Mouse (Mus musculus) gastrocnemius, postnatal 14 days (tissue): ENCODE results near the gene Caprin1. TPM values are rescaled to one million over a fixed set of nuclear protein-coding genes. Genes with fewer than 3 reads are reported as not detected.

ENCODE experiments used
- DNase-seq: peaks from one replicate; pipeline ENCODE4 v3.0.0; 2021; ENCODE audit warnings: mixed read lengths
- intact Hi-C: fragments of 180-260 bp; cut with DNase I; formaldehyde crosslinking; loops from one replicate; pipeline ENCODE4 v1.15.1; 2025; ENCODE audit warnings: low total_unique reads
- total RNA-seq, 2 experiments: library from RNA; stranded (reverse); gene quantifications; 2 replicates each; pipeline ENCODE4 v1.2.3; 2021

Gene Caprin1
- total RNA-seq, 2 experiments from 2014 or later = 155 to 162 TPM

DNA sequence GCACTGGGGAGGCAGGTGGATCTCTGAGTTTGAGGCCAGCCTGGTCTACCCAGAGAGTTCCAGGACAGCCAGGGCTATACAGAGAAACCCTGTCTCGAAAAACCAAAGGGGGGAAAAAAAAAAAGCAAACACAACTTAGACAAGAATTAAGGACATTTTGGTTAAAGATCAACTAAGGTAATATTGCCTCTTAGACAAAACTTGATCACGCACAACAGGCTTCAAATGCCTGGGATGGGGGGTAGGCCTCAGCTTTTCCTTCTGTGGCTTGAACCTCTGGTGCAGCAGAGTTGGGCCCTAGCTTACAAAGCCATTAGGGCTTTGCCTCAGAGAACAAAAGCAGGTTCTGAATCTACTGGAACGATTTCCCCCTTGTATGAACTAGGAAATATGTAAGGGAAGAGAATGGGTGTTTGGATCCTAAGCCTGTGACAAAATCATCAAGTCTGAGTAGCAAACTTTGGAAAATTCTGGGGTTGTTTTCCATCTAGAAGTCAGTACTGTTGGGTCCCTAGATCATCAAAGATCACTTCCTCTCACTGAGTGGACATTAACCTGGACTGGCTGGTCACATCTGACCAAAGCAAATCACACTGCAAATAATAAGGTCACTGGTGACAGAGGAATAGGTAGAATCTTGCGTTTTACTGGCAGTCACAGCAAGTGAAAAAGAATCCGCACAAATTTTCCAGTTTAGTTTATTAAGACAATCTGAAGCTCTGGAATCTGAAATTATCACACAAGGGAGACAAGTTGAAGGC, 6.5 kb upstream of the Caprin1 start:
- no peak for DNase-seq
- intact Hi-C loops = no loop called here

DNA sequence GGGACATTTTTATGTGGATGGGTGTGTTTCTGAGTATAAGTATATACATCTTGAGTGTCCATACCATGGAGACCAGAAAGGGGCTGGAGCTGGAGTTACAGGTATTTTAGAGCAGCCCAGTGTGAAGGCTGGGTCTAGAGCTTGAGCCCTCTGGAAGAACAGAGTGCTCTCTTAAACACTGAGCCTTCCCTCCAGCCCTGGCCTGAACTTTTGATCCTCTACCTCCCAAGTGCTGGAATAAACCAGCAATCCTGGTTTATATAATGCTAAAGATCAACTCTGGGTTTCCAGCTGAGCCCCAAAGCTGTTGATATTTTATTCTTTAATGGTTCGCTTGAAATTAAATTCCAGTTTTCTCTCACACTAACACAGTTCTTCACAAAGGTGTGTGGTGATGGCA, 5.0 kb upstream of the Caprin1 start:
- no peak for DNase-seq
- intact Hi-C loops = no loop called here

DNA sequence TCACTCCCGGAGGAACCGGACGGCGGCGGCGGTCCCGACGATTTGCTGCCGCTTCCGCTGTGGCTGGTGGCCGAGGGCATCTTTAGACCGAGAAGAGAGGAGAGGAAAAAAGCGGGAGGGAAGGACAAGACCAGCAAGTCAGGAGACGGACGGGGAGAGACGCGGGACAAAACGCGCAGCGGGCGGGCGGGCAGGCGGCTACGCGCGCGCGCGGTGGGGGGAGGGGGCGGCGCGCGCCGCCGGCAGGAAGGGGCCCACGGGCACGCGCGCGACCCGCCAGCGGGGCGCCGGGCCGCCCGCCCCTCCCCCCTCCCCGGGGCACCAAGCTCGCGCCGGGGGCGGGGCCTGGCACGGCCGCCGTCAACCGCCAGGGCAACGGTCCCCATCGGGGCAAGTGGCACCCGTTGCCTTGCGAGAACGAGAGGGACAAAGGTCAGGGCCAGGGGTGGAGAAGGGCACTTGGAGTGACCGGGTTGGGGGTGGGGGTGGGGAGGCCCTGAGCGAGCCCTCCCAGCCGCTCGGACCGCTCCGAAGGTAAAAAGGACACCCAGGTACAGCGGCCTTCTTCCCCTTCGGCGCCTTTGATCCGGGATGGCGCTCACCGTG, 485 bp downstream of the Caprin1 start:
- DNase-seq = peak; percentile 82

DNA sequence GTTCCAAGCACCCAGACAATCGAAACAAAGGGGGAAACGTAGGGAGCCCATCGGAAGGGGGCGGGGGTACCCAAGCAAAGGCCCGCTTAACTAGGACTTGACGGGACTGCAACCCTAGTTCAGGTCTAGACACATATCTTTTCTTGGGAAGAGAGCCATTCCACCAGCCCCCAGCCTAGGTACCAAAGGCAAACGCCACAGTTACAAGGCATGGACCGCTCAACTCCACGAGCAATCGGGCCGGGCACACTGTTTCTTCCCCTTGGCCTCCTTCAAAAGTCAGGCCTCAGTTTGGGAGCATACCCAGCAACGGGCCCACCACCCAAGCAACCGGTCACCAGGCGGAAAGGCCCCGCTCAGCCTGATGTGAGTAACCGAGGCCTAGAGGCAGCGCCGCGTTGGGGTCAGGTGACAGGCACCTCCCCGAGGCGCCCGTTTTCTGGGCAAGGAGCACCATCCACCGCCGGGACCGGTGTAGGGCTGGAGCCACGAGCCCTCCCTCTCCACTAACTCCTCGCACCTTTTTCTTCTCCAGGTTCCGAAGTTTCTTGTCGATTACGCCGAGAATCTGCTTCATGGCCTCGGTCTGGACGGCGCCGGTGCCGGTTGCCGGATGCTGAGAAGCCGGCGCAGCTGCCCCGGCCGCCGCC, 1.1 kb downstream of the Caprin1 start:
- DNase-seq = peak; percentile 55
- intact Hi-C loops = no loop called here

More for the DNA sequence above, 485 bp downstream of the Caprin1 start:
- intact Hi-C loops = no loop called here

DNA sequence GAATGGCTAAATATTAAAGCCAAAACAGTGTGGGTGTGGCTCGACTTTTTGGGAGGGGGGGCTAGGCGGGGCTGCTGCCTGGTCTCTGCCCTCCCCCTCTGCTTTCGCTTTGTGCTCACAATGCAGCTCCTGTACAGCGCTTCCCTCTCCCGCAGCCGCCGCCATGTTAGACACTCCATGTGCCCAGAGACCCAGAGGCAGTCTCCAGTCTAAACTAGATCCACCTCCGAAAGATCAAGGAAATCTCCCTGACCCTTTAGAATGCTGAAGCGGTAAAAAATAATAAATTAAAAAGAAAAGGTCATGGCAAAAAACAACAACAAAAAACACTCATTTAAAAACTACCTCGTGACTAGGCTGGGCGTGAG, 1.6 kb downstream of the Caprin1 start:
- peak; percentile 62 for DNase-seq
- intact Hi-C loops = no loop called here

DNA sequence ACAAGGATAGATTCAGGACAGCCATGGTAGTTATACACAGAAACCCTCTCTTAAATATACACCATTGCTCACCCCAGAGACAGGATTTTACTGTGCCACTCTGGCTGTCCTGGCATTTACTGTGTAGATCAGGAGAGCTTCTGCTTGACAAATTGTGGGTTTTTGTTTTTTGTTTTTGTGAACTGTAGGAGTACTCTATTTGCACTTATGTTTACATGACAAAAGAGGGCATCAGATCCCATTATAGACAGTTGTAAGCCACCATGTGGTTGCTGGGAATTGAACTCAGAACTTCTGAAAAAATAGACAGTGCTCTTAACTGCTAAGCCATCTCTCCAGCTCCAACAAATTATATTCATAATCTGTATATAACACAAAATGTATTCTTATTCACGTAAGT, 5.4 kb downstream of the Caprin1 start:
- intact Hi-C loops = no loop called here
- DNase-seq = no peak

DNA sequence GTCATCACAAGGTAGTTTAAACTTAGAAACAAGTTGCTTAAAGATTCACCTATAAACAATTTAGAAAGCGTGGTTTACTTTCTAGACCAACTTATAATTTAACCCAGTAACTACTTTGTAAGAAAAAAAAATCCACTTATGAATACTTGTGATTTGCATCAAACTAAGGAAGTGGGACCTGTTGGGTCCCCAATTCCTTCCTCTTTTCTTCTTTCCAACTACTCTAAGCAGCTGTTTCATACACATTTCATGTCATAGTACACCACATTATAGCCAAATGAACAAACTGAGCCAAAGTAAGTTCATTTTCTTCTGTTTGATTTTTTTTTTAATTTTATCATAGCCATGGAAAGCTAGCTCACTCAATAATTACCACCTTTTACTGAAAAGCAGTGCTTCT, 11.7 kb downstream of the Caprin1 start:
- intact Hi-C loops = no loop called here
- no peak for DNase-seq

DNA sequence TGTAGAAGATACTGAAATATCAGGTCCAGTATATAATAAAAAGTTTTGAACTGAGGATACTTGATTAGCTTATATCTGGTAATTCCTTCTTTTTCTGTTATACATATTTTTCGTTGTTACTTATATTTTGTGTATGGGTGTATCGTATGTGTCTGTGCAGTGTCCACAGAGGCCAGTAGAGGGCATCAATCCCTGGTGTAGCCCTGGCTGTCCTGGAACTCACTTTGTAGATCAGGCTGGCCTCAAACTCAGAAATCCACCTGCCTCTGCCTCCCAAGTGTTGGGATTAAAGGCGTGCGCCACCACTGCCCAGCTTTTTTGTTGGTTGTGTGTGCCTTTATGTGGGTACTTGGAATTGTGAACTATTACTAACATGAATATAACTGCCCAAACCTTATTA, 12.8 kb downstream of the Caprin1 start:
- intact Hi-C loops = no loop called here
- DNase-seq = no peak

DNA sequence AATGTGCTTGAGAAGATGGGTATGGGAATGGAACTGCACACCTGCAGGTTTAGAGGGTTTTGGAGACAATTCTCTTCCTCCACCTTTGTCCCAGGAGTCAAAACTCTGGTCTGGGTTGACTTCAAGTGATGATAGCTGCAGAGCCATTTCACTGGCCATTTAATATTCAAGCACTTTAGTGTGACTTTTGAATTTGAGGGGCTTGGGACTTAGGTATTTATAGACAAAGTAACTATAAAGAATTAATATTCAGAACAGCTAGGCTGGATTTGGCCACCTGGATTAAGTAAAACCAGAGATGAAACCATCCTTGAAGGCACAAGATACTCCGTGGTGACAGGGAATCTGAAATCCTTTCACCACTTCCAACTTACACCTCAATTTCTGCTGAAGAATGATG, 35.0 kb downstream of the Caprin1 start:
- intact Hi-C loops = no loop called here
- DNase-seq = no peak

DNA sequence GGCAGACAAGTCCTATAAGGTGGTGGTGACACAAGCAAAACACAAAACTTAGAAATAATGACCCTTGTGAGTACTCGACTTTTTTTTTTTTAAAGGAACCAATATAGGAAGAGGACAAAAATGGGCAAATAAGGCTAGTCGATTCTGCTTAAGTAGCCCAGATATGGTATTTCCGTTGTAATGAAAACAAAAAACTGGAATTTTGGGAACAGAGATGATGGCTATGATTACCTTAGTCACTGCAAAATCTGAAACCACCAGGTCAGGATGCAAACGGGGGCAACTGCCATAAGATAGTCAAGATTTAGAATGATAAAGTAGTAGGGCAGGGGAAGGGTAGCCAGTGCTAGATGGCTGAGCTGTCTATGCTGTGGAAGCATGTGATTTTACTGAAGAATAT, 35.5 kb downstream of the Caprin1 start:
- DNase-seq = no peak
- intact Hi-C loops = no loop called here

DNA sequence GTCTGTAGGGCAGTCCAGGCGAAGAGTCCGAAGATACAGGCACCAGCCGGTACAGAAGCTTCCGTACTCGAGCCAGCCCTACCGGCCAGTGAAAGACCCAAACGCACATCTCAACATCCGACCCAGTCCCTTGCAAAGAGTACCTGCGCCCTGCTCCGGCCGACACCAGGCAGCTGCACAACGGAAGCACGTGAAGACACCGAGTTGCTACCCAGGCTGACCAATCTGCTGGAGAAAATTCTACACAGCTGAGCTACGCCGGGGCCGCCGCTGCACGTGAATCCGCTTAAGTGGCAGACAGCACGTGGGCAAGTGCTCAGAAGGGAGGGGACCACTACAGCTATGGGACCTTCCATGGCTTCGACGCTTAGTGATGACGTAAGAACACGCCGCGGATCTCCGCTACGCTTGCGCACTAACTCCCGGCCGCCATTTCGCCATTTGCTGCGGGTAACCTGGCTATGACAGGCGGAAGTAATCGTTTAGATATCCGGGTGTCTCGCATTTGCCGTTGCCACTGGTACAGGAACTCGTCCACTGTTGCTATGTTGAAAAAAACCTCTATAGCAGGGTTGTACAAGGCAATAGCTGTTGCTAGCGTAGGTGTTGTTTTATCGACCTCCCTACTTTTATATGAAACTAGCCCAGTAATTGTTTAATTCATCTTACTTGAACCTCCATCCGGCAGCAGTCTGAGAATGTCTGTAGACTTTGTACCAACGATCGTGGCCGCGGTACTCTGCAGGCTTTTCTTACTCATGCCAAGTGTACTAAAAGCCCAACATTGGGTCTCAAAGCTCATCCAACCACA, 36.3 kb downstream of the Caprin1 start, which contains the start of gene Nat10:
TSS of gene Nat10 (minus strand) at position 365 of the 811 bp plus-strand sequence.
- peak; percentile 97 for DNase-seq
- intact Hi-C loops = no loop called here

DNA sequence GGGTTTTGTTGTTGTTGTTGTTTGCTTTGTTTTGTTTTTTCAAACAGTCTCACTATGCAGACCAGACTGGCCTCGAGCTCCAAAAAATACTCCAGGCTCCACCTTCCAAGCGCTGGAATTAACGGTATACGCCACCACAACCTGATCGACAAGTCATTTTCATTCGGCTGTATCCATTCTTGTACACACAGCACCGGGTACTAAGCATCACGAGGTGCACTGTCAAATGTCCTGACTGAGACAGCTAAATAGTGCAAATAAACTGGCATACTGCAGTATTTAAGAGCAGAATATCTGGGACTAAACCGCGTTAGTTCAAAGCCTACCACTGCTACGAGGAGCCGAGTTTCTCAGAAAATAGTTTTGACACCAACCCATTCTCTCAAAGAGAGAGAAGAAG, 37.0 kb downstream of the Caprin1 start:
- intact Hi-C loops = no loop called here
- DNase-seq = no peak

DNA sequence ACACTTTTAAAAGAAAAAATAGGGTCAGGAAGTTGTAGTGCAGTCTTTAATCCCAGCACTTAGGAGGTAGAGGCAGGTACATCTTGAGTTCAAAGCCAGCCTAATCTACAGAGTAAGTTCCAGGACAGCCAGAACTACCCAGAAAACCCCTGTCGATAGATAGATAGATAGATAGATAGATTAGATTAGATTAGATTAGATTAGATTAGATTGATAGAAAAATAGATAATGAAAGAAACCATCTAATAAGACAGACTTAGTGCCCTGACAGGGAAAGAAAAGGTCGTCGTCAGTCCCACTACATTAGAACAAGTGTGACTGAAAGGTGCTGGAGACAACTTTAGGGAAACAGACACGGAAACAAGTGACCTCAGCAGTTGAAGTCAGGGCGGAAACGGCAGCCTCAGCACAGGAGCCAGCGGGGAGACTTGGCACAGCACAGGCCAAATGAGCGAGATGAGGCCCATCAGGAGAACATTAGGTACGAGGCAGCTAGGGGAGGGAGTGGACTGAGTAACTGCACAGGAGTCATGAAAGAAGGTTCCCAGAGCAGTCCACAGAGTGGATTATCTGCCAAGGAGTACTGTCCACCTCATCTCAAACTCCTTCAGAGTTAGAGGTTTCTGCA, 41.9 kb downstream of the Caprin1 start:
- intact Hi-C loops = no loop called here
- DNase-seq = no peak

DNA sequence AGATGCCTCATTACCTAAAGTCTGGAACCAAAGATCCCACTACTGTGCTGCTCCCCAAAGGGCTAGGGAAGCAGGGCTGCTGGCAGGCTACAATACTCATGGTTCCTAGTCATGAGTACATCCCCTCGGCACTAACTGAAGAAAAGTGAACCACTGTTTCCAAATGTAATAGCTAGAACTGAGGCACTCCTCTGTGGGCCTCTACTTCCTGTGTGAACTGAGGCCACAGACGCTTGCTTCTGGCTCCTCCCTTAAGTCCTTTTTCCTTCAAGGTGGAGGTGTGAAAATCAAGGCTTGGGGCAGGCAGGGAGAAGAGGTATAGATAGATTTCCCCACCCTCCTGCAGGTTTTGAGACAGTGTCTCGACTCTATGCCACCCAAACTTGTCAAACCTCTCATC, 42.8 kb downstream of the Caprin1 start:
- intact Hi-C loops = no loop called here
- DNase-seq = no peak

DNA sequence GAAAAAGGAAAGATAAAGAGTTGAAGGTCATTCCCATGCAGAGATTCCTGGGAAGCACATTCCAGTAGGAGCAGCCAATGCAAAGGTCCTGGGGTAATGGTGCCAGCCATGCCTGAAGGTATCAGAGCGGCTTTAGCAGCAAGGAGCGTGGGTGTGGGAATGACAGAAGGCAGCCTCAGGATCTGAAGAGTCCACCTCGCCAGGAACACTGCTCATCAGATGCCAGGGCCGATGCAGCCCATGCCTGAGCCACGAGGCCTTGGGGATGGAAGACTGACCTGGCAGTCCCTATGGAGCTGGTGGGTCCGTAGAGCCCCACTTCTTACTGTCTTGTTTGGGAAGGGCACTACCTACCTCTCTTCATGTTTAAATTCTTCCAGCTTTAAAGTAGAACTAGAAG, 45.7 kb downstream of the Caprin1 start:
- intact Hi-C loops = no loop called here
- DNase-seq = no peak

DNA sequence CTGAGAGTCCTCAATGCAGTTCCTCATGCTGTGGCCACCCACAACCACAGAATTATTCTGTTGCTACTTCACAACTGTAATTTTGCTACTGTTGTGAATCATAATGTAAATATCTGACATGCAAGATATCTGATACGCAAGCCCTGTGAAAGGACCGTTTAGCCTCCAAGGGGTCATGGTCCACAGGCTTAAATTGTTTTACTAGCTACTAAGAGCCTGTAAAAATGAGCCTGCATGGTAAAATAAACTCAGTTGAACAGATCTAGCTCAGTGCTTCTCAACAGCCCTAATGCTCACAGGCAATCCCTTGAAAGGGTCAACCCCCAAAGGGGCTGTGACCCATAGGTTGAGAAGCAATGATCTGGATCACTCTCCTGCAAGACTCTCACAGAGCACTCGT, 48.4 kb downstream of the Caprin1 start:
- DNase-seq = no peak
- intact Hi-C loops = no loop called here

DNA sequence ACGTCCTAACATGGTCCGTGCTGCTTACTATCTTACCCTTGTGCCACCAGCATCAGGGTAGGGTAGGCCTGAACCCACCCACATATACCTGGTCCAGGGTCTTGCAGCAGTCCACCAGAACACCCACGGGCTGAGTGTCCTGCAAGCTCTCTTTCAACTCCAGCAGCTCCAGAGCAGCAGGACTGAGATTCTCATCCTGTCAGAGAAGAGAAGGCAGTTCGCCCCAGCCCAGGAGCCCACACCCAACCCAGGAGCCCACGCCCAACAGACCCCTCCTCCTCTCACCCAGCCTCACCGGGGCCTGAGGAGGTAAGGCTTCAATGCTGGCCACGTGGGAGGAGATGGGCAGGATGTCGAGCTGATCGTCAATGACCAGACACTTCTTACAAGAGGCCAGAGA, 49.6 kb downstream of the Caprin1 start:
- DNase-seq = no peak
- intact Hi-C loops = no loop called here

DNA sequence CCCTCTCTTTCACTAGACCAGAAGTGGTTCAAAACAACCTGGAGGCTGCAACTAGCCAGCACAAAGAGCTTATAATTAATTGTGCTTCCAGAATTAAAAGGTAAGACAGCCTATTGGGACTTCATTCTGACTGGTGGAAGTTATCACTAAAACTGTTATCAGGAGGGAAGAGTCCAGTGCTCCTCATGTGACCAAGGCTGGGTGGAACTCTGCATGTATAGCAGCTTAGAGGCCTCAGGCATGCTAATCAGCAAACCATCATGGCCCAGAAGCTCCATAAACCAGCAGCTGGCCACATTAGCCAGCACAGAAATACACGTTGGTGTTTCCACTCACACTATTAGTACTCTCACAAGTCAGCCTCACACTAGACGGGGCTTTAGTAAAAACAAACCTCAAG, 50.7 kb downstream of the Caprin1 start:
- DNase-seq = no peak
- intact Hi-C loops = no loop called here

DNA sequence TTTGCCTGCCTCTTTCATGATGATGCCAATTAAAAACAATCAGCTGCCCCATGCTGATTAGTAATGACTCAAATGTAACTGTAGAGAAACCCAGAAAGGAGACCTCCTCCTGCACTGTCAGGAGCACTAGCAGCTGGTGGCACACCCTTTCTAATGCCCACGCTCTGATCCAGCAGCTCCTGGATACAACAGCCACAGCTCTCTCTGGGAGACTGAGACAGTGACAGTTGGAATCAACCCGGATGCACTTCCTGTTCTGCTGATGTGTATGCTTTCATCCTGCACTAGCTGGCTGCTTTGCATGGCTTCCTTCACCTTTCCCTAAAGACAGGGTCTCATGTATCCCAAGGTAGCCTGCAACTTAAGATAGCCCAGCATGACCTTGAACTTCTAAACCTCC, 51.4 kb downstream of the Caprin1 start:
- intact Hi-C loops = no loop called here
- DNase-seq = no peak

DNA sequence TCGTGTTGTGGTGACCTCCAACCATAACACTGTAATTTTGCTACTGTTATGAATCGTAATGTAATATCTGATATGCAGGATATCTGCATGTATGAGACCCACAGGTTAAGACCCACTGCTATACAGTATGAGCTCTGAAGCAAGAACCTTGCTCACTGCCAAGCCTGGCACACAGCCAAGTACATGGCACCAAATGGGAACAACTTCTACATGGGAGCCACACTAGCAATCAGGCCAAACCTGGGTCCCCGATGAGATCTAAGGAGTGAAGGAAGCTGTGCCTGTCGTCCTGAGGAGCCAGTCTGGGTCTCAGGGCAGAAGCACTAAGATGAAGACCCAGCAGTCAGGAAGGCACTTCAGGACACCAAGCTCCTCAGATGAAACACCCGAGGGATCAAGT, 52.0 kb downstream of the Caprin1 start:
- DNase-seq = no peak
- intact Hi-C loops = no loop called here
